Mouse (Mus musculus) left cerebral cortex, adult 9 months (tissue): ENCODE measurements around the gene Ercc6l2.
"Not testable (repeated sequence)": the region's sequence is repeated elsewhere in the genome, so short reads cannot be mapped to it uniquely, and the experiment has no call there.

Experiments
- DNase-seq, 2 experiments: peaks; one replicate each; pipeline ENCODE4 v3.0.0; 2022; ENCODE audit warnings: low spot score in 2 of 2

Gene Ercc6l2

GRCm38 (mm10) chr13:63879864-63880141 is 64.8 kb downstream of the Ercc6l2 start:
- DNase-seq: no peak

DNA sequence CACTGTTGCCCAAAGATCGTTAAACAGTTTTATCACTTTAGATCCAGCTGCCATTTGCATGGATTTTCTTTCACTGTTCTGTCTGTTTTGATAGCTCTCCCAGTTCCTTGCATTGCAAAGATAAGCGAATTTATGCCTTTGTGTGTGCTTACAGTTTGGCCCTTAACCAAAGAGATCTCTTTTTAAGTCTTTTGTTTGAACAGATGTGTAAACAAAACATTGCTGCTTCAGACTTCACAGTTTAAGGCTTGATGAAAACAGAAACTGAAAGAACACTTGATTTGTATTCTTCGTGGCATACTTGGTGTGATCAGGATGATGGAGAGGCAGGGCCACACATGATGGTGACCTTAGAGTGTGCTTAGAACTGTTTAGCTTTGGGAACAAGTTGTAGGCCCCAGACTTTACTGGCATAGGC is 70.5 kb downstream of the Ercc6l2 start:
- no peak for DNase-seq

DNA sequence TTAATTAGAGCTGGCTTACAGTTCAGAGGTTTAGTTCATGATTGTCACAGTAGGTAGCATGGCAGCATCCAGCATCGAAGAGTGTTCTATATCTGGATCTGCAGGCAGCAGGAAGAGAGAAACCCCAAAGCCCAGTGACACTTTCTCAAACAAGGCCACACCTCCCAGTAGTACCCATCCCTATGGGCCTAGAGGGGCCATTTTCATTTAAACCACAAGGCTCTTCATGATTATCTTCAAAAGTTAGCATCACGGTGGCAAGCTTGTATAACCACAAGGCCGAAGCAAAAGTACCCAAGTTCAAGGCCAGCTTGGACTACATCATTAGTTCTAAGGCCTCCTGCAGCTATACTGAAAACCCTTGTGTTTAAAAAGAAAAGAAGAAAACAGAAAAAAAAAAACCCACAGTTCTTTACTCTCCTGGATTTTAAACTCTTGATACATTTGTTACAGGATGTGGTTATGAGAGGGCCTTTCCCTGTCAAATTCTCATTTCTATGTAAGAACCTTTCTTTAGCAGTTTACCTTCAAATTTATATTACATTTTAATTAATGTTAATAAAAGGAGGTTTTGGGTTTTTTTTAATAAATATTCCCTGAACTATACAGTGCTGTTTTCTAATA is 71.5 kb downstream of the Ercc6l2 start:
- DNase-seq: no peak

- DNase-seq: no peak
These were observed 85.8 kb downstream of the Ercc6l2 start for GRCm38 (mm10) chr13:63900679-63901302.

DNA sequence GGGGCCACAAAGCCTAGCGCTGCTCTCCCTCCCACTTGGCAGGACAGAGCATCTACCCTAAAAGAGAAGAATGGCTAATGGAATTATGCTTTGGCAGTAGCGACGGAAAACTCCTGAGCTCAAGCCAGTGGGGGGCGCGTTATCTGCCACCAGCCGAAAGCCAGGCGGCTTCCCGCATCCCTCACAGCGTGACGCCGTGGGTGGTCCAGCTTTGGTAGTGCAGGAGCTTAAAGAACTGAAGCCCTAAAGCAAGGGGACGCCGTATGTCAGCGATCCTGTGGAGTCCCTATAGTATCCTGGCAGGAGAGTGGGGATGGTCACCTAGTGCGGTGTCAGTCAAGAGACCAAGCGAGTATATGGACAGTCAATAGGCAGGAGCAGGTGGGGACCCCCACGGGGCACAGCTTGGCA is 86.3 kb downstream of the Ercc6l2 start:
- peak in 1 of 2 experiments; percentile 76 for DNase-seq

DNA sequence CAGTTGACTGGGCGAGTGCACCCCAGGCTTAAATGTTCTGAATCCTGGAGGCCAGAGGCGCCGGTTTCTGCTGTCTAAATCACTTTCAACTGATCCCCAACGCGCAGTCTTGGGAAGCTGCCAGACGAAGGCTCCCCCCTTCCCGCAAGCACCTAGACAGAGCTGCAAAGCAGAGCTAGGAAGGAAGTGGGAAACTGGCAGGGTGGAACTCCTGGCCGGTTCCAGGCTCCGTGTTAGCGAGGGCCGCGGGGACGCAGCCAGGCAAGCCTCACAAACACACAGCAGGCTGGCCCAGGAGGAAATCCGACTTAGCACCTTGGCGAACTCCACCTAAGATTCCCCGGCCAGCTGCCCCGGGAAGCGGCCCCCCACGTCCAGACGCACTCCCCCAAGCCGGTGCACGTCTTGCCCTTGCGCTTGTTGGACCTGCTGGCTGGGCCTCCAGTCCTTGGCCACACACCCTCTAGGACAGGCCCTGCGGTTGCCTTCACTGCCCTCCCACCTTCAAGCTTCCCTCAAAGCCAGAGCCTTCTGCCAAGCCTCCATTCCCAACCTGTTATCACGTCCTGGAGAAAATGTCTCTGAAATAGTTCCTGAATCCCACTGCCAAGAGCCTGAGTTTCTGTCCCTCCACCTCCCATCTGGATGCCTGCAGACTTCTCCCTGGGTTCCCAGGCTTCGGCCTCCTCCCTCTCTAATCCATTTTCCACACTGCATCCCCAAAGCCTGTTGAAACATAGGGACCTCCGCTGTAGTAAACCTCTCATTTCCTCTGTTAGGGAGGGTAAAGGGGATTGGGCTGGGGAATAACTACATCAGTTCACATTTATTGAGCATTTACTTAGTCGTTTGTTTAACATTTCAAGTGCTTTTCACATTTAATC is 86.9 kb downstream of the Ercc6l2 start:
- peak in 1 of 2 experiments; percentile 31 for DNase-seq

DNA sequence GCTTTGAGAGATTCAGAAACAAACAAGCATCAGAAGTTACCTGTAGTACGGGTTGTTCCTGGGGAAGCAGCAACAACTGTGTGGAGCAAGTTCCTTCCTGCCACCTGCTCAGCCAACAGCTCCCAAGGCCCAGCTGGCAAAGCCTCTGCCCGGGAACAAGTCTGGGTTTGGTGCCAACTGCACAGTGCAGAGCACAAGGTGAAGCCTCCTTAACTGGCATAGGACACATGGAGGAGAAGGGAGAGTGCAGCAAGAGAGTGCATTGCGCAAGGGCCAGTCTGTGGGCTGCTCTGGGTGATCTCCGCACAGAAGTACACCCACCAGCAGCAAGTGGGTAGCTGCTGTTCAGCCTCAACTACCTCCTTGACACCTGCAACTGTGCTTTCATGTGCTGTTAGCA is 91.5 kb downstream of the Ercc6l2 start:
- DNase-seq: no peak

GRCm38 (mm10) chr13:63907437-63907836 is 92.4 kb downstream of the Ercc6l2 start:
- no peak for DNase-seq

DNA sequence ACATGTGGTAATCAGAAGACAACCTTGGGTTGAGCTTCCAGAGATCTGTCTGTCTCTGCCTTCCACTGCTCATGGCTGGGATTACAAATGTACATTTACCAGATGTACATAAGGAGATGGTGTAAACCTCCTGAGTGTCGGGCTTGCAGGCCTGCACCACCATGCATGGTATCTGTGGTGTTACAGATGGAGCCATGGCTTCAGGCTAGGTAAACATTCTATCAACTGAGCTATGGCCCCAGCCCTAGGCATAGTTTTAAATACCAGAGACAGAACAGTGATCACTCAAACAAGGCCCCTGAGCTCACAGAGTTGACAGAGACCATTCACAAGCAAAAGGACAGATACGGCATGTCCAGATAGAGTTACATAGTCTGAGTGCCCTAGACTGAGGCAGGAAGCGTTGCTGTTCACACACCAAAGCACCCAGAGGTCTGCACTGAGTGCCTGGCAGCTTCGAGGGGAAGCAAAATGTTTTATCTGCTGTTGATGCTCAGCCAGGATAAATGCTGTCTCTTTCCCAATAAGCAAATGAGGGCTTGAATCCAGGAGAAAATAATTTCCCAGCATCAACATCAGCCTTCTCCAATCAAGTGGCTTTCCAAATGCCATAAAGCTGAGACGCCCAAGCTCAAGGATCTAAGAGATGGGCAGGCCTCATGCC is 95.2 kb downstream of the Ercc6l2 start:
- no peak for DNase-seq

DNA sequence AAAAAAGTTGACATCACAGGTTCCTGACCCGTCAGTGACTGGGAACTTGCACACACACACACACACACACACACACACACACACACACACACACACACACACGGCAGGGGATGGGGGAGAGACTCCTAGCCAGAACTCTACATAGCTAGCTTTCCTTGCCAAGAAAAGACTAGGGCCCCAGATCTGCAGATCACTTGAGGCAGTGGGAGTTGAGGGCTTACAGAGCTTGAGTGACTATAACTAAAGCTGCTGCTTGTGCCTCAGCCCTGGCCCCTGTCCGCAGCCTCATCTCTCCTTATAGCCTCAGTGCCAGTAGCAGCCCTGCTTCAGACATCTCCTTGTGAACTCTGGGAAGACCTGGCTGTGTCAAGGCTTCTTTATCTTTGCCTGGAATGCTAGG is 96.6 kb downstream of the Ercc6l2 start:
- DNase-seq: no peak

DNA sequence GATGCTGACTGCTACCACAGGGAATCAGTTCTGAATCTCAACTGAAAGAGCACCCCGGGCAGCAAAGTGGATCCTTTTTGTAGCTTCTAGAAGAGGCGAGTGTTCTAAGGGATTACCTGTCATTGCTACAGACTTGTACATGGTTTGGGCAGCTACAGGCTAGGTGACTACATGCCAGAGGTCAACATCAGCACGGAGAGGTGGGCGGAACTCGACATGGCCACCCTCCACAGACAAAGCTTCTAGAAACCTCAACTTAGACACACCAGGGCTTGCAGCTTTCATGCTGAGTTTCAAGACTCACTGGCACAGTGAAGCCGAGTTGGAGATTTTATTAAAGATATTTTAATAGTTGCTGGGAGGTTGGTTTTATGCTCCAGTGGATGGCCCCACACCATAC is 98.1 kb downstream of the Ercc6l2 start:
- DNase-seq: no peak

GRCm38 (mm10) chr13:63915176-63915575 is 100.1 kb downstream of the Ercc6l2 start:
- no peak for DNase-seq

DNA sequence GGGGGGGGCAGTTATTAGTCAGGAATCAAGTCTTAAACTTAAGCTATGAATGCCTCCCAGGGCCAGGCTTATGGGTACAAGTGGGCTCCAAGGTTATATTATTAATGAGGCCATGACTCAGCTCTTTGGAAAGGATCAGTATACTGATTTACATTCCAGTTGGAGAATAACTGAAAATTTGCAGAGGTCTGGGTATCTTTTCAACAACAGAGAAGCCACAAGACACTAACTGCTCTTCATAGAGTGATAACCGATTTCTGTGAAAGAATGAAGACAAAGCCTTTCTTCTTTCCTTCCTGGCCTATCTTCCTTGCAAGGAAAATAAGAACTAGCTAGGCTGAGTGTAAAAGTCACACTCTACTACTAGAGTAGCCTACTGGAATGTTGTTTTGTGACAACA is 100.6 kb downstream of the Ercc6l2 start:
- DNase-seq: no peak

GRCm38 (mm10) chr13:63916568-63916967 is 101.5 kb downstream of the Ercc6l2 start:
- DNase-seq: no peak

DNA sequence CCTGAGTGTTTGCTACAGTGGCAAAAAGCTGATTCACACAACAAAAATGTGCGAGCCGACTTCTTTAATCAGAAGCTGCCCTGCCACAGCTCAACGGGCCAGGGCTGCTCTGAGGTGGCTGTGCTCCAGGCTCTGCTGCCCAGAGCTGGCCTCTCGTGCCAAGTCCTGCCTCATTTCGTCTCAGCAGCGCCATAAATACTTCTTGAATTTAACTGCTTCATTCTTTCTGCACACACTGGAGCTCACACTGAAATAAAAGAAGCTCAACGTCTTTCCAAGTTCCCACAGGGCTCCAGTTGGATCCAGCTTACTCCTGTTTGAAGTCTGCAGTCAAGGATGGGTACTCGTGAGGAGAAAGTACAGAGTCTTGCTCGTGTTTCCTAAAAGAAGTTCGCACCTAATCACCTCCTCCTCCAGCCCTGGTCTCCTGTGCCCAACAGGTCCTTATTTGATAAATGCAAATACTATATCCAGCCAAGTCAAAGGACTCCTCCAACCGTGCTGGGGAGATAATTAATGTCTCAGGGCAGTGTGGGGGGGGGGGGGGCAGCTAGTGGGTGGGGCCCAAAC is 102.2 kb downstream of the Ercc6l2 start:
- peak; percentile 42 to 58 for DNase-seq

- DNase-seq: peak in 1 of 2 experiments; percentile 30
These were observed 103.0 kb downstream of the Ercc6l2 start for GRCm38 (mm10) chr13:63917776-63918621.

- peak; percentile 68 to 77 for DNase-seq
These were observed 103.8 kb downstream of the Ercc6l2 start for GRCm38 (mm10) chr13:63918733-63919422.

GRCm38 (mm10) chr13:63924036-63924435 is 109.0 kb downstream of the Ercc6l2 start:
- not testable (repeated sequence) for DNase-seq

- no peak for DNase-seq
These were observed 112.3 kb downstream of the Ercc6l2 start for GRCm38 (mm10) chr13:63927326-63927725.

DNA sequence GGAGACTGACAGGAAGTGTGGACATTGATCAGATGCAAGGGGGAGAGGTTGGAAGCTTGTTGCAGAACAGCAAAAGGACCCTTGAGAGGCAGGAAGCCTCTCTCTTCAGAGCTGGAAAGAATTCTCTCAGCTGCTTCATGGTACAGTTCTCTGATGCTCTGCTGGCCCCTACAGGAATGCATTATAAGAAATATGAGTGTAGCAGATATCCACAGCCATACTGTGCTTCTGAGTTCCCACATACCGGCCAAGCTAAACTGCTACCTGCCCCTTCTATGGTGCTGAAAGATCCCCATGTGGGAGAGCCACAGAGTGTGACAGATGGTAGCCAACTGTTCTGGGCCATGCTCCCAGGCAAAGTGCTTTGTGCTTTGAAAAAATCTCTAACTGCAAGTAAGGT is 114.3 kb downstream of the Ercc6l2 start:
- DNase-seq: peak in 1 of 2 experiments; percentile 42
